Mouse (Mus musculus) hindbrain, embryonic 14.5 days (tissue): ENCODE data around the gene Psmc3. TPM values are rescaled to one million over a fixed set of nuclear protein-coding genes. Genes with fewer than 3 reads are reported as not detected.
"Not testable (repeated sequence)": the region's sequence is repeated elsewhere in the genome, so short reads cannot be mapped to it uniquely, and the experiment has no call there.

Experiments used
- ATAC-seq: fragments of 200-750 bp; cut with Nextera tagmentation; 2 replicates; pipeline ENCODE4 v1.8.0; 2017; ENCODE audit warnings: moderate number of reproducible peaks, mild to moderate bottlenecking, moderate TSS enrichment, moderate library complexity; ENCODE audit not compliant: low FRiP score
- DNase-seq: peaks from one replicate; pipeline ENCODE4 v3.0.0-alpha.2; 2015; ENCODE audit warnings: low spot score
- H3K27ac ChIP-seq: fragments of 300-500 bp; sonication (generic); 2 replicates; pipeline ENCODE4 v1.5.1; 2014; ENCODE audit warnings: mild to moderate bottlenecking, moderate library complexity
- H3K27me3 ChIP-seq: fragments of 300-500 bp; sonication (generic); 2 replicates; pipeline ENCODE4 v1.6.1; 2014; ENCODE audit warnings: mild to moderate bottlenecking, low read length, mixed read lengths; ENCODE audit not compliant: control insufficient read depth, insufficient read depth
- H3K36me3 ChIP-seq: fragments of 300-500 bp; sonication (generic); replicated peaks from 2 replicates; pipeline ENCODE4 v1.6.1; 2014; ENCODE audit not compliant: control insufficient read depth, insufficient read depth
- H3K4me1 ChIP-seq: fragments of 300-500 bp; sonication (generic); replicated peaks from 2 replicates; pipeline ENCODE4 v1.6.1; 2014; ENCODE audit warnings: antibody characterized with exemption, low read length, mixed read lengths; ENCODE audit not compliant: control insufficient read depth, insufficient read depth
- H3K4me2 ChIP-seq: fragments of 300-500 bp; sonication (generic); replicated peaks from 2 replicates; pipeline ENCODE4 v1.6.1; 2014; ENCODE audit warnings: mild to moderate bottlenecking, moderate library complexity
- H3K4me3 ChIP-seq: fragments of 300-500 bp; sonication (generic); replicated peaks from 2 replicates; pipeline ENCODE4 v1.5.1; 2014; ENCODE audit warnings: mild to moderate bottlenecking, low read length
- H3K9ac ChIP-seq: fragments of 300-500 bp; sonication (generic); 2 replicates; pipeline ENCODE4 v1.6.1; 2014
- H3K9me3 ChIP-seq: fragments of 300-500 bp; sonication (generic); 2 replicates; pipeline ENCODE4 v1.6.1; 2016; ENCODE audit warnings: low read length; ENCODE audit not compliant: control insufficient read depth
- WGBS: fragments of 180-500 bp; shearing (Covaris S2); extraction: QIAGEN DNeasy Blood & Tissue Kit; methylation state at CpG from one replicate; pipeline ENCODE4 v1.1.7; 2014; 5-methylcytosine and 5-hydroxymethylcytosine counted together
- polyA plus RNA-seq: library from polyadenylated mRNA; unstranded; fragments of >200 nt; fragmentation: Nextera tagmentation; extraction: Ambion mirVana; gene quantifications from 2 replicates; pipeline ENCODE4 v1.2.1, GENCODE M21; 2014

The Psmc3 gene
- polyA plus RNA-seq, result 237 and 243 TPM in 2 replicates

- peak within 1 kb of the TSS; percentile 87 for H3K4me3 ChIP-seq
- peak within 1 kb of the TSS; percentile 96 for H3K4me2 ChIP-seq
- H3K4me1 ChIP-seq, result peaks cover 13% of the 10 kb centered on the region
- H3K27ac ChIP-seq, result peak within 1 kb of the TSS; percentile 96
- peak within 1 kb of the TSS; percentile 88 for H3K9ac ChIP-seq
- H3K9me3 ChIP-seq, result no peaks in the 10 kb centered on the region
- WGBS, result under 1% methylated on average over 40 of the region's 40 CpGs
- DNase-seq (peak; percentile 93), ATAC-seq (peak; percentile 99)
- H3K36me3 ChIP-seq, result peaks cover 38% of the 10 kb centered on the region
- no peaks in the 10 kb centered on the region for H3K27me3 ChIP-seq
Observed at GRCm38 (mm10) chr2:91053934-91054382, at the start of gene Psmc3. TSS of gene Psmc3 (plus strand) at chr2:91054009.

GRCm38 (mm10) chr2:91008536-91008935 is 45.3 kb upstream of the Psmc3 start:
- Histone ChIP-seq H3K27ac (no peak overlapping the region), H3K36me3 (peaks cover 92% of the 10 kb centered on the region), H3K9me3 (no peaks in the 10 kb centered on the region), H3K4me2 (no peak overlapping the region), H3K4me3 (no peak overlapping the region), H3K4me1 (no peaks in the 10 kb centered on the region), H3K27me3 (no peaks in the 10 kb centered on the region), H3K9ac (no peak overlapping the region)
- DNase-seq (no peak), ATAC-seq (no peak)
- 97% methylated on average over 8 of the region's 8 CpGs for WGBS

GRCm38 (mm10) chr2:91013881-91014280 is 39.9 kb upstream of the Psmc3 start:
- Histone ChIP-seq H3K9ac (no peak overlapping the region), H3K27me3 (no peaks in the 10 kb centered on the region), H3K4me2 (no peak overlapping the region), H3K27ac (no peak overlapping the region), H3K4me3 (no peak overlapping the region), H3K9me3 (no peaks in the 10 kb centered on the region), H3K36me3 (peaks cover 86% of the 10 kb centered on the region), H3K4me1 (no peaks in the 10 kb centered on the region)
- no peak for ATAC-seq
- 91% methylated on average over 2 of the region's 2 CpGs for WGBS
- DNase-seq, result no peak

- ATAC-seq (no peak), DNase-seq (no peak)
- Histone ChIP-seq H3K9me3 (no peaks in the 10 kb centered on the region), H3K4me1 (no peaks in the 10 kb centered on the region), H3K27ac (no peak overlapping the region), H3K9ac (no peak overlapping the region), H3K4me3 (no peak overlapping the region), H3K4me2 (no peak overlapping the region), H3K27me3 (no peaks in the 10 kb centered on the region), H3K36me3 (peaks cover 78% of the 10 kb centered on the region)
- 71% methylated on average over 4 of the region's 4 CpGs for WGBS
Observed at GRCm38 (mm10) chr2:91015386-91015785, 38.4 kb upstream of the Psmc3 start.

GRCm38 (mm10) chr2:91018061-91018788 is 35.6 kb upstream of the Psmc3 start:
- no peak for ATAC-seq
- Histone ChIP-seq H3K9me3 (no peaks in the 10 kb centered on the region), H3K9ac (no peak overlapping the region), H3K4me1 (no peaks in the 10 kb centered on the region), H3K36me3 (peaks cover 54% of the 10 kb centered on the region), H3K4me2 (no peak overlapping the region), H3K27me3 (no peaks in the 10 kb centered on the region), H3K4me3 (no peak overlapping the region), H3K27ac (no peak overlapping the region)
- 74% methylated on average over 8 of the region's 8 CpGs for WGBS
- DNase-seq, result no peak

- H3K27ac ChIP-seq, result no peak overlapping the region
- peaks cover 37% of the 10 kb centered on the region for H3K36me3 ChIP-seq
- DNase-seq (no peak), ATAC-seq (no peak)
- H3K27me3 ChIP-seq, result no peaks in the 10 kb centered on the region
- H3K4me2 ChIP-seq, result no peak overlapping the region
- no peaks in the 10 kb centered on the region for H3K4me1 ChIP-seq
- no peaks in the 10 kb centered on the region for H3K9me3 ChIP-seq
- H3K9ac ChIP-seq, result no peak overlapping the region
- WGBS, result 97% methylated on average over 3 of the region's 3 CpGs
- no peak overlapping the region for H3K4me3 ChIP-seq
Observed at GRCm38 (mm10) chr2:91019911-91020310, 33.9 kb upstream of the Psmc3 start.

- peaks cover 15% of the 10 kb centered on the region for H3K36me3 ChIP-seq
- H3K4me3 ChIP-seq, ATAC-seq, H3K4me1 ChIP-seq, H3K9me3 ChIP-seq, H3K27me3 ChIP-seq, H3K4me2 ChIP-seq, H3K27ac ChIP-seq, H3K9ac ChIP-seq, DNase-seq: not testable (repeated sequence)
- WGBS, result 96% methylated on average over 7 of the region's 7 CpGs
Observed at GRCm38 (mm10) chr2:91022266-91022665, 31.5 kb upstream of the Psmc3 start.

- H3K4me3 ChIP-seq, result no peak overlapping the region
- no peaks in the 10 kb centered on the region for H3K27me3 ChIP-seq
- H3K9me3 ChIP-seq, result no peaks in the 10 kb centered on the region
- DNase-seq (no peak), ATAC-seq (no peak)
- H3K4me1 ChIP-seq, result no peaks in the 10 kb centered on the region
- H3K36me3 ChIP-seq, result peaks cover 14% of the 10 kb centered on the region
- H3K4me2 ChIP-seq, result no peak overlapping the region
- WGBS, result 61% methylated on average over 2 of the region's 2 CpGs
- no peak overlapping the region for H3K9ac ChIP-seq
- H3K27ac ChIP-seq, result no peak overlapping the region
Observed at GRCm38 (mm10) chr2:91023131-91023530, 30.7 kb upstream of the Psmc3 start.

- DNase-seq (no peak), ATAC-seq (no peak)
- Histone ChIP-seq H3K9me3 (no peaks in the 10 kb centered on the region), H3K27ac (no peak overlapping the region), H3K27me3 (no peaks in the 10 kb centered on the region), H3K4me3 (no peak overlapping the region), H3K4me1 (no peaks in the 10 kb centered on the region), H3K9ac (no peak overlapping the region), H3K36me3 (peaks cover 10% of the 10 kb centered on the region), H3K4me2 (no peak overlapping the region)
- 96% methylated on average over 1 of the region's 1 CpGs for WGBS
Observed at GRCm38 (mm10) chr2:91023956-91024355, 29.9 kb upstream of the Psmc3 start.
